Mouse (Mus musculus): ENCODE data around the gene Ppp1r9b. TPM values are rescaled to one million over a fixed set of nuclear protein-coding genes. Genes with fewer than 3 reads are reported as not detected.
A peak's percentile ranks its signal among the peaks of the same experiment; 100 is the strongest.

Gene Ppp1r9b
- polyA plus RNA-seq, 1 experiment from 2014 or later: 19.4 TPM

- no peaks in the 10 kb centered on the region for H3K9me3 ChIP-seq (replicated peaks; ENCODE audit: control insufficient read depth, low read length, poor library complexity, severe bottlenecking)
- no peaks in the 10 kb centered on the region for H3K27me3 ChIP-seq (ENCODE audit: control insufficient read depth, insufficient read depth, low read depth, low read length)
- peaks cover 30% of the 10 kb centered on the region for H3K36me3 ChIP-seq (ENCODE audit: control insufficient read depth, insufficient read depth, low read length)
- ATAC-seq: no peak
- WGBS: 72% methylated on average over 3 of the region's 3 CpGs
- H3K4me3 ChIP-seq (ENCODE audit: low read depth, low read length): no peak overlapping the region
- peaks cover 31% of the 10 kb centered on the region for H3K4me1 ChIP-seq (ENCODE audit: control insufficient read depth, insufficient read depth, low read length)
- H3K4me2 ChIP-seq (ENCODE audit: low read length): no peak overlapping the region
- H3K9ac ChIP-seq (ENCODE audit: low read depth, low read length): 0 out of 2 replicates have a peak overlapping the region, but pooled peaks have one; percentile 34
- no peak overlapping the region for H3K27ac ChIP-seq (ENCODE audit: low read length)
Observed at GRCm38 (mm10) chr11:95015484-95015883, 24.6 kb downstream of the Ppp1r9b start.

DNA sequence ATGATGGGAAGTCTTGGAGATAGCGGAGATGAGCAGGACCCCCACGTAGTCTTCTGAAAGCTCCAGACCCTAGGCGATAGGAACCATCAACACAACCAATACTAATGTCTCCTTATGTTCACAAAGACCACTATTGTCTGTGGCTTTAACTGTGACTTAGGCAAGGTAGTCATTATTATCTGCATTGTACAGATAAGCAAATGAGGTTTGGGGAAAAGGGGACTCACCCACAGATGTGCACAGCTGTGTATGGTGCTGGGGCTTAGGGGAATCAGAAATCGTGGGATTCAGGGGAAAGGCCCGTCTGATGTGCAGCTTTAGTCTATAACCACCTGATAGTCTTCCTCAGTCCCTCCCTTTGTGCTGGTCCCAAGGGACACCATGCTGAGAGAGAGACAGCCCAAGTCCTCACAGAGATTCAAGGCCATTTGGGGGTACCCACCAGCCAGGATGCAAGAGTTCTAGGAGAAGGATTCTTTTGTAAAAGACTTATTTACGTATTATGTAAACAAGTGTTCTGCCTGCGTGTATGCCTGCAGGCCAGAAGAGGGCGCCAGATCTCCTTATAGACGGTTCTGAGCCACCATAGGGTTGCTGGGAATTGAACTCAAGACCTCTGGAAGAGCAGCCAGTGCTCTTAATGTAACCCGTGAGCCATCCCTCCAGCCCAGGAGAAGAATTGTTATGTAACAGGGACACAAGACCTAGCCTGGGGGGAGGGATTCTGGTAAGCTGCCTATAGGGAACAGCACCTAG lies 31.6 kb downstream of the Ppp1r9b start:
- Histone ChIP-seq H3K4me1 (ENCODE audit: control insufficient read depth, insufficient read depth, low read length) (no peaks in the 10 kb centered on the region), H3K9me3 (replicated peaks; ENCODE audit: control insufficient read depth, low read length, poor library complexity, severe bottlenecking) (no peaks in the 10 kb centered on the region), H3K4me3 (ENCODE audit: low read depth, low read length) (no peak overlapping the region), H3K9ac (ENCODE audit: low read depth, low read length) (no peak overlapping the region), H3K27ac (ENCODE audit: low read length) (no peak overlapping the region), H3K4me2 (ENCODE audit: low read length) (no peak overlapping the region), H3K36me3 (ENCODE audit: control insufficient read depth, insufficient read depth, low read length) (peaks cover 55% of the 10 kb centered on the region), H3K27me3 (ENCODE audit: control insufficient read depth, insufficient read depth, low read depth, low read length) (no peaks in the 10 kb centered on the region)
- ATAC-seq: no peak
- 79% methylated on average over 10 of the region's 10 CpGs for WGBS

DNA sequence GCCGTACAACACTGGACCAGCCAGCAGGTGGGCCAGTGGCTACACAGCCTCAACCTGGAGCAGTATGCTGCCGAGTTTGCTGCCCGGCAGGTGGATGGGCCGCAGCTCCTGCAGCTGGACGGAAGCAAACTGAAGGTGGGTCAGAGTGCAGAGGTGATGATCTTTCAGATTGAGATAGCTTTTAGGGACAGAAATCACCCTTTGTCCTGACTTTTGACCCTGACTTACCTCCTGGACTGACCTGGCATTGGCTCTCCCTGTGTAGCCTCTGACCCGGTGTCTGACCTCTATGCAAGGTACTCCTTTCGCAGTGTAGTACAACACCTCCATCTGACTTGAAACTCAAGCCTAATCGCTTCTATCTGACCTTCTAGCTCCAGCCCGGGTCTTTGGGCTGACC lies 32.6 kb downstream of the Ppp1r9b start:
- no peak for ATAC-seq
- WGBS: 95% methylated on average over 9 of the region's 9 CpGs
- Histone ChIP-seq H3K9me3 (replicated peaks; ENCODE audit: control insufficient read depth, low read length, poor library complexity, severe bottlenecking) (no peaks in the 10 kb centered on the region), H3K27me3 (ENCODE audit: control insufficient read depth, insufficient read depth, low read depth, low read length) (no peaks in the 10 kb centered on the region), H3K4me1 (ENCODE audit: control insufficient read depth, insufficient read depth, low read length) (no peaks in the 10 kb centered on the region), H3K4me3 (ENCODE audit: low read depth, low read length) (no peak overlapping the region), H3K36me3 (ENCODE audit: control insufficient read depth, insufficient read depth, low read length) (peaks cover 55% of the 10 kb centered on the region), H3K27ac (ENCODE audit: low read length) (no peak overlapping the region), H3K4me2 (ENCODE audit: low read length) (no peak overlapping the region), H3K9ac (ENCODE audit: low read depth, low read length) (no peak overlapping the region)

GRCm38 (mm10) chr11:95024439-95025184 lies 33.8 kb downstream of the Ppp1r9b start:
- 68% methylated on average over 29 of the region's 29 CpGs for WGBS
- H3K27ac ChIP-seq (ENCODE audit: low read length): no peak overlapping the region

GRCm38 (mm10) chr11:95025227-95026012 lies 34.6 kb downstream of the Ppp1r9b start:
- Histone ChIP-seq H3K27me3 (ENCODE audit: control insufficient read depth, insufficient read depth, low read depth, low read length) (no peaks in the 10 kb centered on the region), H3K27ac (ENCODE audit: low read length) (no peak overlapping the region; the same call in 1 of the 2 replicates), H3K9me3 (replicated peaks; ENCODE audit: control insufficient read depth, low read length, poor library complexity, severe bottlenecking) (no peaks in the 10 kb centered on the region), H3K36me3 (ENCODE audit: control insufficient read depth, insufficient read depth, low read length) (peaks cover 43% of the 10 kb centered on the region), H3K4me2 (ENCODE audit: low read length) (no peak overlapping the region), H3K9ac (ENCODE audit: low read depth, low read length) (no peak overlapping the region), H3K4me3 (ENCODE audit: low read depth, low read length) (no peak overlapping the region), H3K4me1 (ENCODE audit: control insufficient read depth, insufficient read depth, low read length) (no peaks in the 10 kb centered on the region)
- ATAC-seq: no peak
- 87% methylated on average over 11 of the region's 11 CpGs for WGBS

More at GRCm38 (mm10) chr11:95024439-95025184, 33.8 kb downstream of the Ppp1r9b start:
- Histone ChIP-seq H3K4me1 (ENCODE audit: control insufficient read depth, insufficient read depth, low read length) (no peaks in the 10 kb centered on the region), H3K9ac (ENCODE audit: low read depth, low read length) (no peak overlapping the region), H3K9me3 (replicated peaks; ENCODE audit: control insufficient read depth, low read length, poor library complexity, severe bottlenecking) (no peaks in the 10 kb centered on the region), H3K4me3 (ENCODE audit: low read depth, low read length) (no peak overlapping the region), H3K27me3 (ENCODE audit: control insufficient read depth, insufficient read depth, low read depth, low read length) (no peaks in the 10 kb centered on the region), H3K4me2 (ENCODE audit: low read length) (no peak overlapping the region), H3K36me3 (ENCODE audit: control insufficient read depth, insufficient read depth, low read length) (peaks cover 50% of the 10 kb centered on the region)
- ATAC-seq: no peak

- Histone ChIP-seq H3K9ac (ENCODE audit: low read depth, low read length) (no peak overlapping the region), H3K27me3 (ENCODE audit: control insufficient read depth, insufficient read depth, low read depth, low read length) (no peaks in the 10 kb centered on the region), H3K27ac (ENCODE audit: low read length) (no peak overlapping the region), H3K36me3 (ENCODE audit: control insufficient read depth, insufficient read depth, low read length) (peaks cover 37% of the 10 kb centered on the region), H3K4me1 (ENCODE audit: control insufficient read depth, insufficient read depth, low read length) (no peaks in the 10 kb centered on the region), H3K9me3 (replicated peaks; ENCODE audit: control insufficient read depth, low read length, poor library complexity, severe bottlenecking) (no peaks in the 10 kb centered on the region), H3K4me2 (ENCODE audit: low read length) (no peak overlapping the region), H3K4me3 (ENCODE audit: low read depth, low read length) (no peak overlapping the region)
- ATAC-seq: peak; percentile 40; the same call in 1 of the 2 replicates
- 69% methylated on average over 6 of the region's 6 CpGs for WGBS
Observed at GRCm38 (mm10) chr11:95026090-95026542, 35.3 kb downstream of the Ppp1r9b start.

- Histone ChIP-seq H3K27ac (ENCODE audit: low read length) (no peak overlapping the region), H3K9me3 (replicated peaks; ENCODE audit: control insufficient read depth, low read length, poor library complexity, severe bottlenecking) (no peaks in the 10 kb centered on the region), H3K4me1 (ENCODE audit: control insufficient read depth, insufficient read depth, low read length) (no peaks in the 10 kb centered on the region), H3K4me3 (ENCODE audit: low read depth, low read length) (no peak overlapping the region), H3K4me2 (ENCODE audit: low read length) (no peak overlapping the region), H3K9ac (ENCODE audit: low read depth, low read length) (no peak overlapping the region), H3K36me3 (ENCODE audit: control insufficient read depth, insufficient read depth, low read length) (peaks cover 30% of the 10 kb centered on the region), H3K27me3 (ENCODE audit: control insufficient read depth, insufficient read depth, low read depth, low read length) (no peaks in the 10 kb centered on the region)
- 93% methylated on average over 6 of the region's 6 CpGs for WGBS
- no peak for ATAC-seq
Observed at GRCm38 (mm10) chr11:95026849-95027248, 36.0 kb downstream of the Ppp1r9b start.

- no peak overlapping the region for H3K9ac ChIP-seq (ENCODE audit: low read depth, low read length)
- no peak overlapping the region for H3K4me2 ChIP-seq (ENCODE audit: low read length)
- H3K27me3 ChIP-seq (ENCODE audit: control insufficient read depth, insufficient read depth, low read depth, low read length): no peaks in the 10 kb centered on the region
- H3K9me3 ChIP-seq (replicated peaks; ENCODE audit: control insufficient read depth, low read length, poor library complexity, severe bottlenecking): no peaks in the 10 kb centered on the region
- peaks cover 19% of the 10 kb centered on the region for H3K36me3 ChIP-seq (ENCODE audit: control insufficient read depth, insufficient read depth, low read length)
- H3K27ac ChIP-seq (ENCODE audit: low read length): no peak overlapping the region
- H3K4me1 ChIP-seq (ENCODE audit: control insufficient read depth, insufficient read depth, low read length): no peaks in the 10 kb centered on the region
- WGBS: 38% methylated on average over 13 of the region's 13 CpGs
- no peak for ATAC-seq
- H3K4me3 ChIP-seq (ENCODE audit: low read depth, low read length): no peak overlapping the region
Observed at GRCm38 (mm10) chr11:95027850-95028470, 37.1 kb downstream of the Ppp1r9b start.
